Mouse (Mus musculus) liver, embryonic 14.5 days (tissue): ENCODE data around the gene Fhit.

Experiments
- CTCF ChIP-seq: IDR thresholded peaks from 2 replicates; pipeline ENCODE4 v1.5.1; 2016; ENCODE audit warnings: antibody characterized with exemption, low read depth, control low read depth
- EP300 ChIP-seq: IDR thresholded peaks from 2 replicates; pipeline ENCODE4 v1.6.1; 2016; ENCODE audit warnings: antibody characterized with exemption, low read depth

GRCm38 (mm10) chr14:10046336-10047122, 1115.3 kb downstream of the Fhit start:
- no peak for TF ChIP-seq CTCF
- TF ChIP-seq EP300, result no peak
